Mouse (Mus musculus) gastrocnemius, adult 18-20 months (tissue): ENCODE data around the gene Dop1b. TPM values are rescaled to one million over a fixed set of nuclear protein-coding genes. Genes with fewer than 3 reads are reported as not detected.
A peak's percentile ranks its signal among the peaks of the same experiment; 100 is the strongest.
"Not testable (repeated sequence)": the region's sequence is repeated elsewhere in the genome, so short reads cannot be mapped to it uniquely, and the experiment has no call there.

Experiments used
- DNase-seq: peaks from one replicate; pipeline ENCODE4 v3.0.0; 2021; ENCODE audit warnings: low spot score
- total RNA-seq, 2 experiments: library from RNA; stranded (reverse); gene quantifications; 2 replicates each; pipeline ENCODE4 v1.2.3; 2021

Gene Dop1b
- total RNA-seq, 2 experiments from 2014 or later: 34.3 to 41.6 TPM

GRCm38 (mm10) chr16:93794845-93795244 lies 83.1 kb downstream of the Dop1b start:
- no peak for DNase-seq

GRCm38 (mm10) chr16:93795391-93795790 lies 83.7 kb downstream of the Dop1b start:
- DNase-seq: no peak

GRCm38 (mm10) chr16:93797021-93797840 lies 85.5 kb downstream of the Dop1b start:
- DNase-seq: no peak

GRCm38 (mm10) chr16:93797841-93798492 lies 86.3 kb downstream of the Dop1b start:
- no peak for DNase-seq

GRCm38 (mm10) chr16:93798623-93799022 lies 86.9 kb downstream of the Dop1b start:
- no peak for DNase-seq

GRCm38 (mm10) chr16:93799071-93799470 lies 87.4 kb downstream of the Dop1b start:
- no peak for DNase-seq

- DNase-seq: no peak
Measured at GRCm38 (mm10) chr16:93799936-93800335, 88.2 kb downstream of the Dop1b start.

GRCm38 (mm10) chr16:93807167-93807566 lies 95.5 kb downstream of the Dop1b start:
- no peak for DNase-seq

- DNase-seq: peak; percentile 77
Measured at GRCm38 (mm10) chr16:93807961-93808554, 96.4 kb downstream of the Dop1b start.

GRCm38 (mm10) chr16:93815856-93816736 lies 104.4 kb downstream of the Dop1b start:
- peak; percentile 75 for DNase-seq

GRCm38 (mm10) chr16:93816861-93817260 lies 105.2 kb downstream of the Dop1b start:
- DNase-seq: no peak

GRCm38 (mm10) chr16:93817371-93817770 lies 105.7 kb downstream of the Dop1b start:
- no peak for DNase-seq

- DNase-seq: no peak
Measured at GRCm38 (mm10) chr16:93818691-93819324, 107.1 kb downstream of the Dop1b start.

GRCm38 (mm10) chr16:93819325-93819696 lies 107.6 kb downstream of the Dop1b start:
- no peak for DNase-seq

- no peak for DNase-seq
Measured at GRCm38 (mm10) chr16:93820040-93820439, 108.3 kb downstream of the Dop1b start.

- DNase-seq: no peak
Measured at GRCm38 (mm10) chr16:93821706-93822105, 110.0 kb downstream of the Dop1b start.

- DNase-seq: not testable (repeated sequence)
Measured at GRCm38 (mm10) chr16:93822433-93823225, 110.9 kb downstream of the Dop1b start.

- no peak for DNase-seq
Measured at GRCm38 (mm10) chr16:93824799-93825198, 113.1 kb downstream of the Dop1b start.

GRCm38 (mm10) chr16:93825463-93825862 lies 113.8 kb downstream of the Dop1b start:
- no peak for DNase-seq

GRCm38 (mm10) chr16:93826054-93826453 lies 114.3 kb downstream of the Dop1b start:
- DNase-seq: no peak
